Mouse (Mus musculus): Measurements from ENCODE around the gene Pdap1. TPM values are rescaled to one million over a fixed set of nuclear protein-coding genes. Genes with fewer than 3 reads are reported as not detected.
A peak's percentile ranks its signal among the peaks of the same experiment; 100 is the strongest.

The Pdap1 gene
- 136 TPM for polyA plus RNA-seq (2012; fragmentation: generic; extraction: Trizol)
- long read RNA-seq, experiment 1, transcript Pdap1-201 (6 exons, 2,353 nt) = major isoform, 21 of 66 reads
- long read RNA-seq, experiment 1, partial matches to known transcripts = 29 of 66 reads
- long read RNA-seq, experiment 1, other reads (novel, unspliced or antisense) = 13 of 66 reads
- long read RNA-seq, experiment 2, transcript Pdap1-201 (6 exons, 2,353 nt) = major isoform, 32 of 47 reads
- long read RNA-seq, experiment 2, partial matches to known transcripts = 11 of 47 reads
- long read RNA-seq, experiment 2, other reads (novel, unspliced or antisense) = 1 of 47 reads

DNA sequence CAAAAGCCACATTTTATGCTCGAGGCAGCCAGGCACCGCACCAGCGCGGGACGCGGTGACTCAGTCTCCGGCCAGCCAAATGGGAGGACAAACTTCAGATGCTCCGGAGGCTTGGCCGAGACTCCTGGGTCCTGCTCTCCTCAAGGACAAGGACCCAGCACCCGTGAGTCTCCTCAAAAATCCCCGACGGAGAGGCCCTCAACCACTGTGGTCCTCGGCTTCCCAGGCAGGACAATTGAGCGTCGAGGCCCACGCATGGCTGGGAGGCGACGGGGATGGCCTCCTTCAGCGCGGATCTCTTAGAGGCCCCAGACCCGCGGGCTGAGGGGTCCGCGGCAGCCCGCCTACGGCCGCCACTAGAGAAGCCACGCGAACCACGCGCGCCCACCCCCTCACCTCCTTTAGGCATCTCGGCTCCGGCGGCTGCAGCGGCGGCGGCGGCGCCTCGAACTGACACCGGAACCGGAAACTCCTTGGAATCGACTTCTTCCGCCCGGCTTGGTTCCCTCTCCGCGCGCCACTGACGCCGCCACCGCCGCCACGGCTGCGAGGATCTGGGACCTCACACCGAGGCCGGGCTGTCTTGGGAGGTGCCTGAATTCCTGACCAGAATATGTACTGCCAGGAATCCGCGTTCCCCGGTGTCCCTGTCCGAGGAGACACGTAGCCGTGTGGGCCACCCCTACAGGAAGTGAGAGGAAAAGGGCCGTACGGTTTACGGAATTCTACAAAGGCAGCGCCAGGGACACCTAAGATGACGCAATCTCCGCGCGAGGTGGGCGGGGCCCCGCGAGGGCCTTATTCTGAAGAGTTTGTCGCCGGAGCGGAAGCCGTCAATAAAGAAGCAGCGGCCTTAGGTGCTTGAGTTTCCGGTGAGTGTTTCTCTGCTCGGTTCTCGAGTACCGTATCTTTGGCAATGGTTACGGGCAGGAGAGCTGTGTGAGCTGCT, at the start of gene Pdap1, which contains the start of gene Bud31:
Pdap1 (minus strand) TSS at position 668 of the 949 bp plus-strand sequence.
Bud31 (plus strand) TSS at position 792 of the 949 bp plus-strand sequence.
- Histone ChIP-seq H3K4me3 (ENCODE audit: insufficient read depth, poor library complexity, severe bottlenecking) (peak within 1 kb of the TSS; percentile 86), H3K79me3 (ENCODE audit: low read depth) (peaks cover 54% of the 10 kb centered on the region), H3K27me3 (ENCODE audit: control insufficient read depth, insufficient read depth, insufficient read length) (no peaks in the 10 kb centered on the region), H3K36me3 (ENCODE audit: control insufficient read depth, insufficient read depth) (peaks cover 55% of the 10 kb centered on the region), H3ac (ENCODE audit: control insufficient read depth, insufficient read length, low read depth) (peak within 1 kb of the TSS; percentile 90), H3K79me2 (ENCODE audit: control insufficient read depth, insufficient read depth) (peaks cover 89% of the 10 kb centered on the region)
- TF ChIP-seq MYOG (IDR thresholded peaks at IDR 0.05; ENCODE audit: control insufficient read depth, extremely low read depth, insufficient read length) = no peak
- TF ChIP-seq USF1 (IDR thresholded peaks at IDR 0.05; ENCODE audit: low read depth) = no peak
- TF ChIP-seq MAX (IDR thresholded peaks at IDR 0.05) = peak; percentile 100
- TF ChIP-seq CEBPB (IDR thresholded peaks at IDR 0.05; ENCODE audit: low read depth) = peak; percentile 96

DNA sequence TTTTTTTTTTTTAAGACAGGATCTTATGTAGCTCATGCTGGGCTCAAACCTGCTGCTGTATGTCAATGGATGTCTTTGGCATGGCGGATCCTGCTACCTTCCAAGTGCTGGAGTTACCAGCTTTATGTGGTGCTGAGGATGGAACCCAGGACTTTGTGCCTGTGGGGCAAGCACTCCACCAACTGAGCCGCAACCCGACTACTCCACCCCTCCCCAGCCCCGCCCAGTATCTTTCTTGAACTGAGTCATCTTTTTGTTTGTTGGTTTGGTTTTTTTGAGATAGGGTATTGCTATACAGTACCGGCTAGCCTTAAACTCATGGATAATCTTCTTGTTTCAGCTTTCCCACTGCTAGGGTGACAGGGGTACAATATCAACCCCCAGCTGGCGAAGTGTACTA, 49.4 kb upstream of the Pdap1 start:
- TF ChIP-seq MAX (IDR thresholded peaks at IDR 0.05) (no peak), CEBPB (IDR thresholded peaks at IDR 0.05; ENCODE audit: low read depth) (no peak), USF1 (IDR thresholded peaks at IDR 0.05; ENCODE audit: low read depth) (no peak), MYOG (IDR thresholded peaks at IDR 0.05; ENCODE audit: control insufficient read depth, extremely low read depth, insufficient read length) (no peak), FOSL1 (IDR thresholded peaks at IDR 0.05; ENCODE audit: insufficient read depth, low read length, poor library complexity, severe bottlenecking) (no peak), MYOD1 (IDR thresholded peaks at IDR 0.05; ENCODE audit: control insufficient read depth, insufficient read length, low read depth) (no peak), CTCF (IDR thresholded peaks at IDR 0.05; ENCODE audit: control insufficient read depth, insufficient read depth, insufficient read length) (no peak)
- Histone ChIP-seq H3K79me3 (ENCODE audit: low read depth) (peaks cover 47% of the 10 kb centered on the region), H3K79me2 (ENCODE audit: control insufficient read depth, insufficient read depth) (peaks cover 61% of the 10 kb centered on the region), H3K4me3 (ENCODE audit: insufficient read depth, poor library complexity, severe bottlenecking) (no peak overlapping the region), H3K27me3 (ENCODE audit: control insufficient read depth, insufficient read depth, insufficient read length) (no peaks in the 10 kb centered on the region), H3ac (ENCODE audit: control insufficient read depth, insufficient read length, low read depth) (no peak overlapping the region), H3K36me3 (ENCODE audit: control insufficient read depth, insufficient read depth) (peaks cover 29% of the 10 kb centered on the region)

DNA sequence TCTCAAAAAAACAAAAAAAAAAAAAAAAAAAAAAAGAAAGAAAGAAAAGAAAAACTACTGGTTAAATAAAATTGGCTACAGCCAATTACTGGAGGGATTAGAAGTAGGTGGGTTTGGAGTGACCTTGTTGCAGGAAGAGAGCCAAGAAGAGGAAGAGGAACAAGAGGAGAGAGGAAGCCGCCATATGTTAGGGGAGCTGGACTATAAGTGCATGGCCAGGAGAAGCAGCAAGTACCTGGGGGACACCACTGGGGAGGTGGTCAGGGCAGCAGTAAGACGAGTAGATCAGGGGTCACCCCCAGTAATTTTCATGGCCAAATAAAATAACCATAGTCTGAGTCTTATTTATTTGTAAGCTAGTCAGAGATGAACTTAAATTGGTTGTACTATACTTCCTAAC, 45.2 kb upstream of the Pdap1 start:
- TF ChIP-seq USF1 (IDR thresholded peaks at IDR 0.05; ENCODE audit: low read depth) (no peak), CEBPB (IDR thresholded peaks at IDR 0.05; ENCODE audit: low read depth) (no peak), CTCF (IDR thresholded peaks at IDR 0.05; ENCODE audit: control insufficient read depth, insufficient read depth, insufficient read length) (no peak), MYOG (IDR thresholded peaks at IDR 0.05; ENCODE audit: control insufficient read depth, extremely low read depth, insufficient read length) (no peak), MYOD1 (IDR thresholded peaks at IDR 0.05; ENCODE audit: control insufficient read depth, insufficient read length, low read depth) (no peak), FOSL1 (IDR thresholded peaks at IDR 0.05; ENCODE audit: insufficient read depth, low read length, poor library complexity, severe bottlenecking) (no peak), MAX (IDR thresholded peaks at IDR 0.05) (no peak)
- Histone ChIP-seq H3K79me2 (ENCODE audit: control insufficient read depth, insufficient read depth) (peaks cover 49% of the 10 kb centered on the region), H3K4me3 (ENCODE audit: insufficient read depth, poor library complexity, severe bottlenecking) (no peak overlapping the region), H3ac (ENCODE audit: control insufficient read depth, insufficient read length, low read depth) (no peak overlapping the region), H3K36me3 (ENCODE audit: control insufficient read depth, insufficient read depth) (peaks cover 58% of the 10 kb centered on the region), H3K27me3 (ENCODE audit: control insufficient read depth, insufficient read depth, insufficient read length) (no peaks in the 10 kb centered on the region), H3K79me3 (ENCODE audit: low read depth) (peaks cover 38% of the 10 kb centered on the region)

DNA sequence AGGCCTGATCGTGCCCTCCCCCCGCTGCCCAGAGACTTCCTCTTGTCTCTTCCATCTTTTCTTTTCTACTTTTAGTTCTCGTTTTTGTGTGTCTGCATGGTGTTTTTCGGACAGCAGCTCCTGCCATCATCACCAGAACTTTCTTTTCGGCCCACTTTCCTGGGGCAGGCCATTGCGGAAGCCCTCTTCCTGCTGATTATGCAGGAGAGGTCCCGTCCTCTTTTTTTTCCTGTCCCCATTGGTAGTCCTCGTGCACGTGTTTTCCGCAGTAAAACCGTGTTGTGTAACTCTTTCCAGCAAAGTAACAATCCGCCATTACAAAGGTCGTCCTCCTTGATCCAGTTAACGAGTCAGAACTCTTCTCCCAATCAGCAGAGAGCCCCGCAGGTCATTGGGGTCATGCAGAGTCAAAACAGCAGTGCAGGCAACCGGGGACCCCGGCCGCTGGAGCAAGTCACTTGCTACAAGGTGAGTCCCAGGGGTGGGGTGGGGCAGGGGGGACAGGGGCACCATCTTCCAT, 38.5 kb upstream of the Pdap1 start:
- Histone ChIP-seq H3K36me3 (ENCODE audit: control insufficient read depth, insufficient read depth) (peaks cover 72% of the 10 kb centered on the region), H3K4me3 (ENCODE audit: insufficient read depth, poor library complexity, severe bottlenecking) (no peak overlapping the region), H3K79me3 (ENCODE audit: low read depth) (peaks cover 5% of the 10 kb centered on the region), H3K27me3 (ENCODE audit: control insufficient read depth, insufficient read depth, insufficient read length) (no peaks in the 10 kb centered on the region), H3K79me2 (ENCODE audit: control insufficient read depth, insufficient read depth) (peaks cover 10% of the 10 kb centered on the region), H3ac (ENCODE audit: control insufficient read depth, insufficient read length, low read depth) (no peak overlapping the region)
- TF ChIP-seq USF1 (IDR thresholded peaks at IDR 0.05; ENCODE audit: low read depth) (no peak), CEBPB (IDR thresholded peaks at IDR 0.05; ENCODE audit: low read depth) (no peak), FOSL1 (IDR thresholded peaks at IDR 0.05; ENCODE audit: insufficient read depth, low read length, poor library complexity, severe bottlenecking) (no peak), MYOD1 (IDR thresholded peaks at IDR 0.05; ENCODE audit: control insufficient read depth, insufficient read length, low read depth) (no peak)

DNA sequence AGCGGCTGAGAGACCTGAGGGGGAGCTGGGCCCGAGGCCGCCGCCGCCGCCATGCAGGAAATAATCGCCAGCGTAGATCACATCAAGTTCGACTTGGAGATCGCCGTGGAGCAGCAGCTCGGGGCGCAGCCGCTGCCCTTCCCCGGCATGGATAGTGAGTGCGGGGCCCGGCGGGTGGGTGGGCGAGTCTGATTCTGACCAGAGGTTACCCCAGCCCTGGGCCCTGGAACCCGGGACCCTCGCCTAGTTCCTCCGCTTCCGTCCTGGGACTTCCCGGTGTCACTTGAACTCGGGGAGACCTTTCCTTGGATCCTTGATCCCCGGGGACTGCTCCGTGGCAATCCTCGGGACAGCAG, 27.2 kb upstream of the Pdap1 start:
- Histone ChIP-seq H3K79me2 (ENCODE audit: control insufficient read depth, insufficient read depth) (peaks cover 73% of the 10 kb centered on the region), H3K79me3 (ENCODE audit: low read depth) (peaks cover 25% of the 10 kb centered on the region), H3K27me3 (ENCODE audit: control insufficient read depth, insufficient read depth, insufficient read length) (no peaks in the 10 kb centered on the region), H3K36me3 (ENCODE audit: control insufficient read depth, insufficient read depth) (peaks cover 32% of the 10 kb centered on the region), H3ac (ENCODE audit: control insufficient read depth, insufficient read length, low read depth) (peak overlapping the region; percentile 81), H3K4me3 (ENCODE audit: insufficient read depth, poor library complexity, severe bottlenecking) (peak overlapping the region; percentile 95)
- TF ChIP-seq MAX (IDR thresholded peaks at IDR 0.05) (no peak), MYOG (IDR thresholded peaks at IDR 0.05; ENCODE audit: control insufficient read depth, extremely low read depth, insufficient read length) (no peak), CTCF (IDR thresholded peaks at IDR 0.05; ENCODE audit: control insufficient read depth, insufficient read depth, insufficient read length) (no peak), CEBPB (IDR thresholded peaks at IDR 0.05; ENCODE audit: low read depth) (no peak), MYOD1 (IDR thresholded peaks at IDR 0.05; ENCODE audit: control insufficient read depth, insufficient read length, low read depth) (no peak), FOSL1 (IDR thresholded peaks at IDR 0.05; ENCODE audit: insufficient read depth, low read length, poor library complexity, severe bottlenecking) (no peak), USF1 (IDR thresholded peaks at IDR 0.05; ENCODE audit: low read depth) (no peak)
